Mouse (Mus musculus) small intestine, adult 2 months (tissue): ENCODE data around the gene Szrd1. TPM values are rescaled to one million over a fixed set of nuclear protein-coding genes. Genes with fewer than 3 reads are reported as not detected.

Experiments
- H3K27ac ChIP-seq: fragments of 200-500 bp; 2 replicates; pipeline ENCODE4 v1.5.1; 2012; ENCODE audit warnings: low read depth, low read length, control low read depth, inconsistent platforms; ENCODE audit not compliant: insufficient read depth
- H3K27me3 ChIP-seq: fragments of 200-500 bp; 2 replicates; pipeline ENCODE4 v1.6.1; 2012; ENCODE audit warnings: mild to moderate bottlenecking, moderate library complexity, low read length, inconsistent platforms; ENCODE audit not compliant: control insufficient read depth, insufficient read depth
- H3K36me3 ChIP-seq: fragments of 200-500 bp; 2 replicates; pipeline ENCODE4 v1.6.1; 2012; ENCODE audit warnings: mild to moderate bottlenecking, low read length, control low read depth, inconsistent platforms; ENCODE audit not compliant: control insufficient read depth, insufficient read depth
- H3K4me1 ChIP-seq: fragments of 200-500 bp; 2 replicates; pipeline ENCODE4 v1.6.1; 2012; ENCODE audit warnings: low read length, inconsistent platforms, mixed read lengths; ENCODE audit not compliant: control insufficient read depth, insufficient read depth, insufficient read length
- H3K4me3 ChIP-seq: fragments of 200-500 bp; 2 replicates; pipeline ENCODE4 v1.5.1; 2012; ENCODE audit warnings: low read depth, mild to moderate bottlenecking, control low read depth, inconsistent platforms, low read length, moderate library complexity
- CTCF ChIP-seq: fragments of 200-500 bp; IDR thresholded peaks from 2 replicates; pipeline ENCODE4 v1.5.1; 2012; ENCODE audit warnings: low read depth, mild to moderate bottlenecking, control low read depth, inconsistent platforms, low read length, moderate library complexity, mixed read lengths; ENCODE audit not compliant: insufficient replicate concordance, insufficient read length; ENCODE audit errors: extremely low read depth
- POLR2A ChIP-seq: fragments of 200-500 bp; IDR thresholded peaks from 2 replicates; pipeline ENCODE4 v1.6.1; 2012; ENCODE audit warnings: low read depth, mild to moderate bottlenecking, control low read depth, inconsistent platforms, low read length, moderate library complexity
- WGBS: fragments of 180-500 bp; shearing (Covaris S2); methylation state at CpG from one replicate; pipeline ENCODE4 v1.1.7; 2018; 5-methylcytosine and 5-hydroxymethylcytosine counted together
- polyA plus RNA-seq: library from polyadenylated mRNA; depleted of rRNA; stranded (reverse); fragments of >200 nt; gene quantifications from 2 replicates; pipeline ENCODE4 v1.2.3, GENCODE M21; 2012

Szrd1 gene
- polyA plus RNA-seq, 1 experiment: 52.5 TPM

DNA sequence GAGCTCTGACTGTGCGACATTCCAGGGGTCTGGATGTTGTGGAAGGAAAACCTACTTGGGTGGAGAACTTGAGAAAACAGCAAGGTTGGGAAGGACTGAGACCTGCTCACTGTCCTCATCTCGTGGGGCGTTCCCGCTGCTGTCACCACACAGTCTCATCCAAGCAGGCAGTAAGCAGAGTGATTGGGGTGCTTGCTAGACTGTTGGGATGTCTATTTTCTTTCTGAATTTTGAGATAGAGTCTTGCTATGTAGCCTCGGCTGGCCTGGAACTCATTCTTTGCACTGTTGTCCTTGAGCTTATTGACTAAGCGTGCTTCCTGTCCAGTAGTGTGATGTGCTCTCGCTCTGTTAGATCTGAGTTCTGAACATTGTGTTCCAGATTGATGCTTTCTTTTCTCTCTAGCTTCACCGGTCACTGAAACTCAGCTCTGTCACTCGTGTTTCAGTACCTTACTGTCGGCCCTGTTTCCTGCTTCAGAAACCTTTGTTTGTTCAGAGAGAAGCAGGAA, 36.8 kb upstream of the Szrd1 start:
- H3K4me3 ChIP-seq: no peak overlapping the region
- peaks cover 24% of the 10 kb centered on the region for H3K36me3 ChIP-seq
- 79% methylated on average over 10 of the region's 10 CpGs for WGBS
- H3K27me3 ChIP-seq: no peaks in the 10 kb centered on the region
- H3K4me1 ChIP-seq: no peaks in the 10 kb centered on the region
- TF ChIP-seq CTCF (no peak), POLR2A (no peak)
- no peak overlapping the region for H3K27ac ChIP-seq

DNA sequence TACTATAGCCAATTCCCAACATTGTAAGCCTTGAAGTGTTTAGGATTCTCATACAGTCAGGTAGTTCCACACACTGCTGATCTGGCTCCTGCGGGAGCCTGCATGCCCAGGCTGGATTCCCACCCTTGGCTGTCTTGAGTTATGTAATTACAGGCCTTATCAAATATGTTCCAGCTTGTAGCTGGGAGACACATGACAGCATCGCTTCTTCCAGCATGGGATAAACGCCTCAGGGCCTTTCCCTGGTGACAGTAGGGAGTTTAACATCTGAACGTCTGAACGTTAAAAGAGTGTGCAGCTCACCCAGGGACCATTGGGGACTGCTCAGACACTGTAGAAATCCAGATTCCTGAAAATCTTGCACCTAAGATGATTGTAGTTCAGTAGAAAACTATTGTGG, 36.2 kb upstream of the Szrd1 start:
- TF ChIP-seq CTCF: no peak
- TF ChIP-seq POLR2A: no peak
- Histone ChIP-seq H3K4me1 (no peaks in the 10 kb centered on the region), H3K36me3 (peaks cover 26% of the 10 kb centered on the region), H3K4me3 (no peak overlapping the region), H3K27ac (no peak overlapping the region), H3K27me3 (no peaks in the 10 kb centered on the region)
- WGBS: 82% methylated on average over 5 of the region's 5 CpGs

DNA sequence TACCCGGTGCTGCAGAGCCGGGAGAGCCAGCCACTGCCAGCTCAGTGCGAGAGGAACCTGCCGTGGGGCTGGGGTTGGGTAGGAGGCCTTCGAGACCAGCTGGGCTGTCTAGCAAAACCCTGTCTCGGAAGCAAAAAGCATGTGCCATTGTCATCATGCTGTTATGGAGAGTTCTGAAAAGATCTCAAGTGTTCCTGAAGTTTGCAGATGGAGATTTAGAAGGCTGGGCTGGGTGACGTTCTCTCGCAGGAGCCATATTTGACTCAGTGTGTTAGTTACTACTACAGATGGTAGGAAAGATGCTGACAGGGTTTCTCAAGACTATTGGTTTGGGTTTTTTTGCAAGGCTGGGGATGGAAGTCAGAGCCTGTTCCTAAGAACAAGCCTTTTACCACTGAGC, 32.5 kb upstream of the Szrd1 start:
- WGBS: 95% methylated on average over 8 of the region's 8 CpGs
- H3K36me3 ChIP-seq: peaks cover 27% of the 10 kb centered on the region
- H3K27ac ChIP-seq: no peak overlapping the region
- H3K4me1 ChIP-seq: no peaks in the 10 kb centered on the region
- no peak for TF ChIP-seq POLR2A
- TF ChIP-seq CTCF: no peak
- H3K27me3 ChIP-seq: no peaks in the 10 kb centered on the region
- H3K4me3 ChIP-seq: no peak overlapping the region

DNA sequence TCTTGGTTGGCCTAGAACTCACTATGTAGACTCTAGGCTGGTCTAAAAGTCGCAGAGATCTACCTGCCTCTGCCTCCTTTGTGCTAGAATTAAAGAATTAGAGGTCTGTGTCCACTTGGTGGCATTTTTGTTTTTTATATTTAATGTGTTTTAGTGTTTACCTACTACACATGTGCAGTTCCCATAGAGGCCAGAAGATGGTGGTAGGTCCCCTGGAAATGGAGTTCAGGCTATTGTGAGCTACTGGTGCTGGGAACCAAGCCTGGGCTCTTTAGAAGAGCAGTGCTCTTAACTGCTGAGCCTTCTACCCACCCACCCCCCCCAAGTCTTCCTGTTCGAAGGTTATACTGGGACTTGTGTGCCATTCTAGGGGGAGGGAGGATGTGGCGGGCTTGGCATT, 27.6 kb upstream of the Szrd1 start:
- TF ChIP-seq POLR2A: no peak
- Histone ChIP-seq H3K4me3 (no peak overlapping the region), H3K27ac (no peak overlapping the region), H3K36me3 (peaks cover 19% of the 10 kb centered on the region), H3K4me1 (peaks cover 5% of the 10 kb centered on the region), H3K27me3 (no peaks in the 10 kb centered on the region)
- WGBS: 97% methylated on average over 3 of the region's 3 CpGs

DNA sequence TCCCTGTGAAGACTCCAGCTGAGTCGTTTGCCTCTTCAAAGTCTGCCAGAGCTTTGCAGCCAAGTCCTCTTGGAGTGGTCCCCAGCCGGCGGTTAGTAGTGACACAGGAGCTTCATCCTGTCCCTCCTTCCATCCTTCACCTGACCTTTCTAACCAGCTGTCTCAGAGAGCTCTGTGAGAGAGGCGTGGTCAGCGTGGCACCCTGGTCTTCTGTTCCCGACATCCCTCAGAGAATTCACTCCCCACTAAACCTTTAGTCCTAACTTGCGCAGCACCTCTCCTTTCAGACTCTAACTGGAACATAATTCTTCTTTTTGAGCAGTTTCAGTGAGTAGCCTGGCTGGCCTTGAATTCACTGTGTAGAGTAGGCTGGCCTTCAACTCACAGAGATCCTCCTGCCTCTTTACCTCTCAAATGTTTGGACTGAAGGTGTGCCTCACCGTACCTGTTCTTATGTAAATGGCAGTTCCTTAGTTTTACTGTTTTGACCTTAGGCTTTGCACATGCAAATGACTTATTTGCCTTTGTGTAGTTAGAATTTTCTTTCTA, 26.2 kb upstream of the Szrd1 start:
- WGBS: 38% methylated on average over 8 of the region's 8 CpGs
- Histone ChIP-seq H3K27ac (peak overlapping the region; percentile 68; the same call in 1 of the 2 replicates), H3K36me3 (peaks cover 10% of the 10 kb centered on the region; the same call in 1 of the 2 replicates), H3K4me1 (peaks cover 9% of the 10 kb centered on the region), H3K27me3 (no peaks in the 10 kb centered on the region), H3K4me3 (no peak overlapping the region)
- TF ChIP-seq CTCF (no peak), POLR2A (no peak)

DNA sequence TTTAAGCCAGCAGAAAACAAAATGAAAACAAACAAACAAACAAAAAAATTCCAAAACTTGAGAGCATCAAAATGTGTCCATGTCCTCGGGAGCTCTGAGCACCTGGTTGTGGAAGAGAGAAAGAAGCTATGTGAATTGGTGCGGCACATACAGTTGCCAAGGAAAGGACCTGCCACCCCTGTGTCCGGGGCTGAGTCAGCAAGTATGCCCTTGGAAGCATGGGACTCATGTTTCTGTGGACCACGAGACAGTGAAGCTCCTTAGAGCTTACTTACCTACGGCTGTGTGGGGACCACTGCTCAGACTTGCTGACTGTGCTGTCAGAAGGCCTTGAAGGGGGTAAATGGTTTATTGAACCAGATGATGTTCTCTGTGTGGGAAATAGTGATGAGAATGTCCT, 24.2 kb upstream of the Szrd1 start:
- peaks cover 21% of the 10 kb centered on the region for H3K4me1 ChIP-seq
- 91% methylated on average over 5 of the region's 5 CpGs for WGBS
- peak overlapping the region; percentile 27; the same call in 1 of the 2 replicates for H3K27ac ChIP-seq
- no peak overlapping the region for H3K4me3 ChIP-seq
- no peaks in the 10 kb centered on the region for H3K27me3 ChIP-seq
- H3K36me3 ChIP-seq: 0 out of 2 replicates have a peak, but pooled peaks cover 2% of the 10 kb centered on the region
- TF ChIP-seq CTCF (no peak), POLR2A (no peak)

DNA sequence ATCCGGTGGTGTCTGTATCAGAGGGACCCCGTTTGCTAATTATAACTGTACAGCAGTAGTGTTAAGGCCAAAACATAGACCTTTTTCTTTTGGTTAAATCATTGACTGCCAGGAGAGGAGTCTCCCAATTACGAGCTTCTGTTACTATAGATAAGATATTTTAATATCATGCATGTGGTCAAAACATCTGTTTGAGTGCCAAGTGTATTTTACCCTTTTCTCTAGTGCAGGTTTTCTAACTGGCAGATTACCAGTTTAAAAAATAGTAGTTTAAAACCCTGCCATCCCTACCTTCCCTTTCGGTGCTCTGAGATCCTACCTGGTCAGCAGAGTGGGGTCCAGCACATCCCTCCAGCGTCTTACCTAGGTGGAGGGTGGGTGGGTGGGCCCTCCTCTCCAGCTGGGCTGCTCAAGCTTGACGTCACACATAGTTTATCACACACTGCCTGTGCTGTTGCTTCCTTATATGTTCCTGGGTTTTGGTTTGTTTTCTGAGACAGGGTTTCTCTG, 22.2 kb upstream of the Szrd1 start:
- TF ChIP-seq CTCF: no peak
- TF ChIP-seq POLR2A: no peak
- Histone ChIP-seq H3K4me3 (no peak overlapping the region), H3K36me3 (no peaks in the 10 kb centered on the region), H3K27ac (no peak overlapping the region), H3K27me3 (no peaks in the 10 kb centered on the region), H3K4me1 (peaks cover 35% of the 10 kb centered on the region)
- 53% methylated on average over 6 of the region's 6 CpGs for WGBS
